Mouse (Mus musculus) liver, postnatal 0 days (tissue): Measurements from ENCODE around the gene Tecr.

Experiments used
- CTCF ChIP-seq: sonication (generic); IDR thresholded peaks from 2 replicates; pipeline ENCODE4 v1.5.1; 2016; ENCODE audit warnings: antibody characterized with exemption, low read depth
- EP300 ChIP-seq: IDR thresholded peaks from 2 replicates; pipeline ENCODE4 v1.6.1; 2016; ENCODE audit warnings: antibody characterized with exemption, low read depth, mild to moderate bottlenecking

DNA sequence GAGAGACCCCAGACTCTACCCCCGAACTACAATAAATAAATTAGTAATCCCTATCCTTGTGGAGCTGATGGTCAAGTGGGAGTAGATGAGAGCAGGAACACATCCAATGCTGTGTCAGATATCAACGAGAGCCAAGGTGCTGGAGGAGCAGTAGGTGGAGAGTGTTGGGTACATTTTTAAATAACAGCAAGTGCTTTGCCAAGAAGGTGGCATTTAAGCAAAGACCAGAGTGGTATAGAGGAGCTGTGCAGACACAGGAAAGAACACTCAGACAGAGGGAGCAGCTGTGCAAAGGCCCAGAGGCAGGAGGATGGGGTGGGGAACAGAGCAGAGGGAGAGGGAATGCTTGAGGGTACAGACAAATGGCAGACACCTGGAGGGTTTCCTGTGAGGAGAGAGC, 9.3 kb upstream of the Tecr start:
- TF ChIP-seq CTCF (no peak), EP300 (no peak)
